9 mouse cellular contexts compared by ENCODE assay signal in genomic region chr15:90249694-90250093, GRCm38 (mm10). TPM values are rescaled to one million over a fixed set of nuclear protein-coding genes. Genes with fewer than 3 reads are reported as not detected.
A peak's percentile ranks its signal among the peaks of the same experiment; 100 is the strongest.
DNase-seq lines count a peak whose midpoint lies in the region; ATAC-seq and TF ChIP-seq lines count a peak whose summit lies in the region.
"Had no signal": no experiment of that assay in that cellular context is flagged by ENCODE, and none has a peak within 500 bp of the region (broad histone marks: within the 10 kb centered on the region; RNA-seq: fewer than 3 reads in every experiment).

No protein-coding gene starts in this region.

- no peak overlapping the region for H3K9ac ChIP-seq in liver, postnatal 0 days (replicated peaks)
- H3K9ac ChIP-seq in liver, embryonic 12.5 days = no peak overlapping the region
- no peak overlapping the region for H3K9ac ChIP-seq in forebrain, embryonic 14.5 days (ENCODE audit: low read length)
- H3K9ac ChIP-seq in neural tube, embryonic 11.5 days (ENCODE audit: low read length) = no peak overlapping the region
- H3K9ac ChIP-seq: midbrain, embryonic 12.5 days had no signal

- ATAC-seq in liver, postnatal 0 days = no peak
- no peak for ATAC-seq in liver, embryonic 12.5 days
- no peak for ATAC-seq in forebrain, embryonic 14.5 days
- ATAC-seq in neural tube, embryonic 11.5 days (ENCODE audit: insufficient read depth, low FRiP score, low TSS enrichment) = no peak; the same call in 1 of the 2 replicates

- H3K4me2 ChIP-seq in liver, postnatal 0 days (ENCODE audit: low read depth, low read length) = no peak overlapping the region
- H3K4me2 ChIP-seq in liver, embryonic 12.5 days = no peak overlapping the region
- no peak overlapping the region for H3K4me2 ChIP-seq in forebrain, embryonic 14.5 days (ENCODE audit: low read length)
- H3K4me2 ChIP-seq in neural tube, embryonic 11.5 days (ENCODE audit: low read depth) = no peak overlapping the region
- H3K4me2 ChIP-seq: midbrain, embryonic 12.5 days had no signal

- no peaks in the 10 kb centered on the region for H3K4me1 ChIP-seq in liver, postnatal 0 days (ENCODE audit: insufficient read depth)
- H3K4me1 ChIP-seq in liver, embryonic 12.5 days = no peaks in the 10 kb centered on the region
- no peaks in the 10 kb centered on the region for H3K4me1 ChIP-seq in forebrain, embryonic 14.5 days (ENCODE audit: control insufficient read depth, insufficient read depth, low read length)
- no peaks in the 10 kb centered on the region for H3K4me1 ChIP-seq in neural tube, embryonic 11.5 days (ENCODE audit: control insufficient read depth, insufficient read depth, low read length)
- H3K4me1 ChIP-seq: midbrain, embryonic 12.5 days had no signal

- no peak for DNase-seq in liver, postnatal 0 days
- peak; percentile 49 for DNase-seq in ZHBTc4 (ENCODE audit: low read depth, low spot score)
- DNase-seq in forebrain, embryonic 14.5 days (ENCODE audit: low spot score) = peak; percentile 77
- peak; percentile 35 for DNase-seq in neural tube, embryonic 11.5 days (ENCODE audit: low spot score)
- DNase-seq in gastrocnemius, postnatal 36 days = no peak
- DNase-seq in urinary bladder, postnatal 25 days (ENCODE audit: low spot score) = no peak
- no peak for DNase-seq in layer of hippocampus, adult 11-12 months (ENCODE audit: low spot score)

- no peak overlapping the region for H3K27ac ChIP-seq in liver, postnatal 0 days (ENCODE audit: low read depth)
- no peak overlapping the region for H3K27ac ChIP-seq in liver, embryonic 12.5 days
- no peak overlapping the region for H3K27ac ChIP-seq in forebrain, embryonic 14.5 days (ENCODE audit: low read depth, low read length)
- no peak overlapping the region for H3K27ac ChIP-seq in neural tube, embryonic 11.5 days (ENCODE audit: low read depth, low read length)
- H3K27ac ChIP-seq: midbrain, embryonic 12.5 days had no signal

- no peaks in the 10 kb centered on the region for H3K9me3 ChIP-seq in liver, postnatal 0 days (ENCODE audit: low read length)
- no peaks in the 10 kb centered on the region for H3K9me3 ChIP-seq in liver, embryonic 12.5 days (replicated peaks)
- no peaks in the 10 kb centered on the region for H3K9me3 ChIP-seq in forebrain, embryonic 14.5 days (replicated peaks; ENCODE audit: control insufficient read depth, low read length)
- H3K9me3 ChIP-seq in neural tube, embryonic 11.5 days (ENCODE audit: control insufficient read depth, low read length) = no peaks in the 10 kb centered on the region
- H3K9me3 ChIP-seq: midbrain, embryonic 12.5 days had no signal

- no peaks in the 10 kb centered on the region for H3K36me3 ChIP-seq in liver, postnatal 0 days (replicated peaks; ENCODE audit: insufficient read depth, low read length)
- no peaks in the 10 kb centered on the region for H3K36me3 ChIP-seq in liver, embryonic 12.5 days
- no peaks in the 10 kb centered on the region for H3K36me3 ChIP-seq in forebrain, embryonic 14.5 days (ENCODE audit: control insufficient read depth, insufficient read depth, low read length)
- H3K36me3 ChIP-seq in neural tube, embryonic 11.5 days (ENCODE audit: control insufficient read depth, insufficient read depth, low read length) = no peaks in the 10 kb centered on the region
- H3K36me3 ChIP-seq: midbrain, embryonic 12.5 days had no signal

- 43% methylated on average over 3 of the region's 3 CpGs for WGBS in liver, postnatal 0 days (ENCODE audit: insufficient replicate concordance)
- WGBS in liver, embryonic 12.5 days (ENCODE audit: insufficient replicate concordance) = 52% methylated on average over 3 of the region's 3 CpGs
- 52% methylated on average over 3 of the region's 3 CpGs for WGBS in forebrain, embryonic 14.5 days
- WGBS in neural tube, embryonic 11.5 days = 61% methylated on average over 3 of the region's 3 CpGs

- H3K27me3 ChIP-seq in liver, postnatal 0 days (ENCODE audit: insufficient read depth, low read length) = no peaks in the 10 kb centered on the region
- no peaks in the 10 kb centered on the region for H3K27me3 ChIP-seq in liver, embryonic 12.5 days (replicated peaks)
- no peaks in the 10 kb centered on the region for H3K27me3 ChIP-seq in forebrain, embryonic 14.5 days (replicated peaks; ENCODE audit: control insufficient read depth, insufficient read depth, low read length)
- no peaks in the 10 kb centered on the region for H3K27me3 ChIP-seq in neural tube, embryonic 11.5 days (ENCODE audit: control insufficient read depth, insufficient read depth, low read length)

- TF ChIP-seq CTCF in liver, postnatal 0 days (IDR thresholded peaks at IDR 0.05; ENCODE audit: low read depth) = peak; percentile 91

- H3K4me3 ChIP-seq in liver, postnatal 0 days (ENCODE audit: low read depth, low read length) = no peak overlapping the region
- H3K4me3 ChIP-seq in liver, embryonic 12.5 days = no peak overlapping the region
- no peak overlapping the region for H3K4me3 ChIP-seq in forebrain, embryonic 14.5 days (ENCODE audit: low read depth, low read length)
- no peak overlapping the region for H3K4me3 ChIP-seq in neural tube, embryonic 11.5 days (ENCODE audit: low read depth, low read length)
- H3K4me3 ChIP-seq: midbrain, embryonic 12.5 days had no signal

- TF ChIP-seq EP300 in liver, postnatal 0 days (IDR thresholded peaks at IDR 0.05; ENCODE audit: low read depth) = no peak

- intact Hi-C loops in gastrocnemius, postnatal 36 days (cut with DNase I) = loop anchor here (5.0 to 10.0 kb wide), 3 partner anchors 428 to 675 kb away; partner anchors contain the start of gene Cpne8

RNA-seq across cellular contexts. Expression of gene Alg10b, which starts 25.6 kb away (rescaled TPM):
- 4.8 and 5.1 TPM in 2 replicates for polyA plus RNA-seq in liver, postnatal 0 days (2015; fragmentation: Nextera tagmentation; extraction: Ambion mirVana)
- polyA plus RNA-seq in liver, embryonic 12.5 days (2016; fragmentation: Nextera tagmentation; extraction: Ambion mirVana) = 12.4 and 13.1 TPM in 2 replicates
- polyA plus RNA-seq in forebrain, embryonic 14.5 days (2014; fragmentation: Nextera tagmentation; extraction: Ambion mirVana) = 46.2 and 48.2 TPM in 2 replicates
- 49.3 and 49.9 TPM in 2 replicates for polyA plus RNA-seq in neural tube, embryonic 11.5 days (2014; fragmentation: Nextera tagmentation; extraction: Ambion mirVana)
- total RNA-seq in gastrocnemius, postnatal 36 days (2021) = 10 to 100 TPM; 12.1 to 15.1 TPM

Comparison
In these comparisons a context has a peak if more than half of its experiments do, and no peak if none do; other contexts are left out.
1. DNase-seq: peak in ZHBTc4 (single experiment), forebrain, embryonic 14.5 days (single experiment) and neural tube, embryonic 11.5 days (single experiment); none in liver, postnatal 0 days (single experiment), gastrocnemius, postnatal 36 days (0 of 2), urinary bladder, postnatal 25 days (single experiment) and layer of hippocampus, adult 11-12 months (single experiment).